Mouse (Mus musculus) T-helper 1 cell (primary cell): Measurements from ENCODE around the gene Ndufaf3.

ENCODE experiments used
- in situ Hi-C: fragments of 300-600 bp; cut with MboI, MseI; formaldehyde crosslinking; loops from one replicate; pipeline ENCODE4 v1.15.1; 2025; ENCODE audit warnings: high pct_unique_total_duplicates

Ndufaf3 gene

DNA sequence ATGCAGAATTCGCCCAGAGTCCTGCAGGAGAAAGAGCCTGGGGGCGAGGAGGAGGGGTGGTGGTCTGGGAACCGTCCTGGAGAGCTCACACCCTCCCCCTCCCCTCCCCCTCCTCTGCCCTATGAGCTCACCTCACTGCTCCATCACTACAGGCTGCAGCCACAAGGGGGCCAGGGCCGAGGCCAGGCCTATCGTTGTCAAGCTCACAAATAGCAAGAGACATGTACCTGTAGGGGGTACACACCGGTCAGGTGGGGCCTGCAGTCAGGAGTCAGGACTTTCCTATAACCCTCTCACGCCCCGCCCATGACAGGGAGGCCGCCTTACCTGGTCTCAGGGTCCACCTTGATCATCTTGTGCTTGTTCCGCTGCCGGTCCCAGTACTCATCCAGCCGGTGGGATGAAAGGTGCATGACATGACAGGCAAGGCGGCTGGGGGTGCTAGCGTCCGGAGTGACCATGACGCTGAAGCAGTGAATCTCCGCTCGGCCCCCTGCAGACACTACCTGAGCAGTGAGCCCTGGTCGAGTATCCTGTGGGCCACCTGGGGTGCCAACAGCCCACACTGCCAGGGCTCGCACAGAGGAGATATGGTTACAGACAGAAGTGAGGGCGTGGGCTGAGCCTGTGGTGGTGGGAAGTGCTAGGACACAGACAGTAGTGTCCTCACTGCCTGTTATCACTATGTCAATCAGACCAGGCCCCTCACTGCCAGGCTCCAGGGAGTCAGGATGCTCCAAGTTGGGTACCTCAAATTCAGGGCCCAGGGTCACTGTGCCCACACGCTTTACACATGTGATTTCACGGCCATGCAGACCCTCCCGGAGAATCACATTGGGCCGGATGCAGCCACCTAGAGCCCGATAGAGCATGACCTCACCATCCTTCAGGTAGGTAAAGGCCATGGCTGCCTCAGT, 6.8 kb upstream of the Ndufaf3 start:
- in situ Hi-C loops = loop anchor here (5.0 kb wide), 1 partner anchor 73 kb away; the partner anchor contains the start of gene Arih2

DNA sequence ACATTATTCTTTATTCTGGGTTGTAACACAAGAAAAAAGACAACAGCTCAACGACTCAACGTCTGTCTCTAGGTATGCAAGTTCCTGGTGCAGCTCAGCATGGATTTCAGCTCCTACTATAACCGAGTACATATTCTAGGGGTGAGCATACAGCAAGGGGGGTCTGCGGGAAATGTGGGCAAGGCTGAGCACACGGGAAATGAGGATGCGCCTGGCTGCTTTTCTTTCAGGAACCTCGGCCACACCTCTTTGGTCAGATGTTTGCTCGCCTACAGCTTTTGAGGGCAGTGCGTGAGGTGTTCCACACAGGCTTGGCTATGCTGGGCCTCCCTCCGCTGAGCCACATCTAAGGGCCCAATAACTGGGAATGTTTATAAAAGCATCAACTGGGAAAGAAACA, 5.1 kb upstream of the Ndufaf3 start:
- in situ Hi-C loops = loop anchor here (5.0 kb wide), 1 partner anchor 75 kb away; the partner anchor contains the start of gene Arih2

DNA sequence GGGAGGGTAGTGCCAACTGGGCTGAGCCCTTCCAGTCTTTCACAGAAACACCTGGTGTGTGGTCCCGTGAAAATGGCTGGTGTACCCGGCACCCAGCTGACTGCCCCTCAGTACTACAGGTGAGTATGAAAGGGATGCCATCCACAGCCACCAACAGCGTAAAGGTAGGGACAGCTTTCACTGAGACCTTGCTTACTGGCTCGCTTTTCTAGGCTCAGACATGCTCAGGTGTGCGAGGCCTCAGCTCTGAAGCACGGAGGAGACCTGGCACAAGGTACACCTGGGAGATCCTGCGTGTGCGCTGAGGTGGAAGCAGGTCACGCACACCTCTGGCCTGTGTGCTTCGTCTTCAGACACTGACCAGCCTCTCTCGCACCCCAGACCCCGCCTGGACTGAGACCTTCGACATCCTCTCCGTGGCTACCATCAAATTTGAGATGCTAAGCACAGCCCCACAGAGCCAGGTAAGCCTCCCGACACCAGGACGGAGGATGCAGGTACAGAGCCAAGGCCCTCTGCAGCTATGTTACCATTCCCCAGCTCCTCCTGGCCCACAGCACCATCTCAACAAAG, 4.3 kb upstream of the Ndufaf3 start:
- in situ Hi-C loops = loop anchor here (5.0 kb wide), 1 partner anchor 76 kb away; the partner anchor contains the start of gene Arih2

DNA sequence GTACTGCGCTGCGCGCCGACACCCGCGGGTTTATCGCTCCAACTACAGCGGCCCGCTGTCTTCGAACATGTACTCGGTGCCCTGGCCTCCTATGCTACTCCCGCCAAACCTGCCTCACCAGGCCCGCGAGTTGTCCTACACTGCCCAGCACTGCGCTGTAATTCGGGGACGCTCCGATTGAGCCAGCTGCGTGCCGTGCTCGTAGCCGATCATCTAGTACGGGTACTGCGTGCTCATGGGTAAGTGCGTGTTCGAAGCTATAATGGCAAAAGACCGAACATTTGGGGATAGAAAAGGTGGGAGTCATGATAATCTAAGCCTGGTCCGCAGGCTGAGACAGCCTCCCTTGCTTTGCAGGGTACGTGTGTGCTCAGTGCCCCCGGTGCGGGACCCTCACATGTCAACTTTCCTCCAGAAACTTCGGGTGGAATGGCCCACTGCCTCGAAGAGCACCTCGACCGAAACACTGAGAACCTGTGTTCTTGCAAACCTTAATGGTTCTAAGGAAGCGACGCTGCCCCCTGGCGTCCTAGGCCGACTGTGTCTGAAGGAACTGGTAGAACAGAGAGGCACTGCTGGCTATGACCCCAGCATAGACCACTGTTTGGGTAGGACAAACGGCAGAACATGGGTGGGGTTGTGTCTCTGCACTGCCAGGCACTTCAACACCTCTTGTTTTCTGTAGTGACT, 3.1 kb upstream of the Ndufaf3 start:
- in situ Hi-C loops = loop anchor here (5.0 kb wide), 1 partner anchor 77 kb away; the partner anchor contains the start of gene Arih2

DNA sequence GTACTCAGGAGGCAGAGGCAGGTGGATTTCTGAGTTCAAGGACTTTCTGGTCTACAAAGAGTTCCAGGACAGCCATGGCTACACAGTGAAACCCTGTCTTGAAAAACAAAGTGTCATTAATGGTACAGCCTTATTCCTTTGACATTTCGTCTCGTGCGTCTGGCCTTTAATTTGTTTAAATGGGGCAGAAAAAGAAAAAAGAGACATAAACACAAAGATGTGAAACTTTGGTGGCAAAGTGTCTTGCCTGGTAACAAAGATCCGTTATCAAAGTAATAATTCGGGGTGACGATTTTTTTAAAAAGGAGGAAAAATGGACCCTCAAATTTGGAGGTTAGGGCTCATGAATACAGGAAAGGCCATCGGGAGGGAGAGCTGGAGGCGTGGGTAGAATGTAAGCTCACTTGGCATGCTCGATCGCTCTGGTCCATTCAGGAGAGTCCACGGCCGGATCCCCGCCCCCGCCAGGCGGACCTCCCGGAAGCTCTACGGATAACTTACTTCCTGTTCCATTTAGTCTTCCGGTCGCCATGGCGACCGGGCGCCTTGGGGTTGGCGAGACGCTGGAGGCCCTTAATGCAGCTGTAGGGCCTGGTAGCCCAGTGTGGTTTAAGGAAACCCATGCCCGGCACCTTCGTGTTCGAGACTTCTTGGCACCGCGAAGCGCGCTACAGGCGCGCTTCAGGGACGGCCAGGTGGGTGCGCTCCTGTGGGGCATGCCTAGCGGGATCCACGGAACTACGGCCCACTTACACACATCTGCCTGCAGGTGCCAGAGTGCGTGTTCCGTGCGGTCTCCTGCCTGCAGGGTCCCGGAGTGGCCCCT, 2.4 kb upstream of the Ndufaf3 start, which contains the start of gene Dalrd3:
Gene Dalrd3, plus strand, starts transcription at position 506 of the 826 bp plus-strand sequence.
- in situ Hi-C loops = loop anchor here (5.0 to 10.0 kb wide), 2 partner anchors 78 to 1305 kb away; partner anchors contain the start of genes Arih2 and Cdc25a

DNA sequence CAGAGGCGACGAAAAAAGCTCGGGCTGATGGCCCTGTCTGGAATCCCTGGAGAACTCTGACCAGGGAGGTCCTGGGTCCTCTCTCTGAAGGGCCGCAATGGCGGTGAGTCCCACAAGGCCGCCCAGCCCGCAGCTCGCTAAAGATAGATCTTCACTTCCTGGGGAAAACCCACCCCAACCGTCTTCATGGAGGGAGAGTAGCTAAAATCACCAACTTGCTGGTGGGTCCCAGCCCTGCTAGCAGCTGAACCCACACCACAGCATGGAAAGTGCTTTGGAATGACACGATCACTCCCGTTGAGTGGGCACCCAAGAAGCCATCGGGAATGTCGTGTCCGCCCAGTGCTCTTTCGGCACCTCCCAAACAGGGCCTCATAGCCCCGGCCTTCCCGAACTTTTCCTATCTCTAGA, 1.3 kb upstream of the Ndufaf3 start:
- in situ Hi-C loops = loop anchor here (10.0 kb wide), 1 partner anchor 1306 kb away; the partner anchor contains the start of gene Cdc25a

DNA sequence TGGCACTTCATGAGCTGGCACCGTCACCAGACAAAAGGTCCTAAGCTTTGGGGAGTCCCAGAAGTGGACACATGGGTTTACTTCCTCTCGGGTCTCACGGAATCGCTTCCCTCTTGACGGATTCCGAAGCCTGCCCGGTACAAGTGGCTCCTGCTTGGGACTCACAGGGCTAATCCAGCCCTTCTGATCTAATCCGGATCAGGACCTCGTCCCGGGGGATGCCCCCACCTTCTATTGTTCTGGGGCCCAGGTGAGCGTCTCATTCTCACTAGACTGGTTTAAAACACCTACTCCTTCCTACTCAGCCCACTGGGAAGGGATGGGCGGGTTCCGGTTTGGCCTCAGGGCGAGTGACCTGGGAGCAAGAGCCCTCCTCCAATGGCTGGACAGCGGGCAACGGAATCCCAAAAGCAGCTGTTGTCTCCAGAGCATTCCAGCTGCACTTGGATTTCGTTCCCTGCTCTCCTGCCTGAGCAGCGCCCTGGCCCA, 741 bp upstream of the Ndufaf3 start:
- in situ Hi-C loops = loop anchor here (10.0 kb wide), 1 partner anchor 1307 kb away; the partner anchor contains the start of gene Cdc25a

DNA sequence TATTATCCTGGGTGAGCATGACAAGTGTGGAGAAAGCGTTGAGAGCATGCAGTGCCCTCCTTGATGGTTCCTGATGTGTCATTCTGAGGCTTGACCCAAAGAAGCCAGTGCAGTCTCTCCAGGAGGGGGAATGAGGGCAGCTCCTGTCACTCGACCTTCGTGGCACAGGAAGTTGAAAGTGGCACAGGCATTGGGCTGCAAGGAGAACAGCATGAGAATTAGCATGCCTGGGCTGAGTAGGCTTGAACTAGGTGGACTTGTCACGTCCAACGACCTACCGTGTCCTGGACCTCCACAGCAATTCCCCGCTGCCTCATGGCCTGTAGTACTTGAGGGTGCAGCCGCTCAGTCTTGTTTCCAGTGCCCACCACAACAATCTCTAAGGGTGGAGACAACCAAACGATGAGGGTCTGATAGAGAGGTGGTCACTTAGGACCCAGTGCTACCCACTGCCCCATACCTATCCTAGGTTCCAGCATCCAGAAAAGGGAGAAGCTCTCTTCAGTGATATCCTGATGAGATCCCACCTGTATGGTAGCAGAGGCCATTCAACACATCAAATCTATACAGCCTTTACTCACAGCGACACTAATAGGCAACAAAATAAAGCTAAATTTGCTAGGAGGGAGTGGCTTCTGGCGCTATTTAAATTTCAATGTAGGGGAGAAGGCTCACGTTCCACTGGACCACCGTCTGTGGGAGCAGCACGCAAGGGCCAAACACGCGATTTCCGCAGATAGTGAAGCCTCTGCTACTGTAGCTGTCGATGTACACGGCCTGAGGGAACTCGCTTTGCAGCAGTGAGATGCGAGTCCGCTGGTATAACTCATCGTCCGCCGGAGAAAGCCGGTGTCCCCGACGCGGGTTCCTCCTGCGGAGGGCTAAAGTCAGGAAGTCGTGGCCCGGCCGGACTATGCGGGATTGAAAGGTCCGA, 1.1 kb downstream of the Ndufaf3 start:
- in situ Hi-C loops = loop anchor here (10.0 kb wide), 1 partner anchor 1309 kb away; the partner anchor contains the start of gene Cdc25a

DNA sequence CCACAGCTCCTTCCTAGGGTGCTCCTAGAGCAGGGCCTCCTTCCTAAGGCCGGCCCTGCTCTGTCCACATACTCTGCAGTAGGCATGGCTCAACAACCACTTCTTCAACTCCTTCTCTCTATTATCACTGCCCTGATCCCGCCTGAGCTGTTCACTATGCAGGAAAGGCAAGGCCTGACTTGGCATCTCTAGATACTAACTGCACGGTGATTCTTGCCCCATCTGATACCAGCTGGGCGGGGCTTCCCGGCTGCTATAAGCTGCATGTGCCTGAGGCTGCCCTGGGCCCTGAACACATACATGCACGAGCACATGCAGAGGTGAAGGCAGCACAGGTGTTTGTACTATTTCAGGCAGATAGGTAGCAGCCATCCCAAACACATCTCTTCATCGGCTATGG, 3.1 kb downstream of the Ndufaf3 start:
- in situ Hi-C loops = loop anchor here (10.0 kb wide), 1 partner anchor 1311 kb away; the partner anchor contains the start of gene Cdc25a

DNA sequence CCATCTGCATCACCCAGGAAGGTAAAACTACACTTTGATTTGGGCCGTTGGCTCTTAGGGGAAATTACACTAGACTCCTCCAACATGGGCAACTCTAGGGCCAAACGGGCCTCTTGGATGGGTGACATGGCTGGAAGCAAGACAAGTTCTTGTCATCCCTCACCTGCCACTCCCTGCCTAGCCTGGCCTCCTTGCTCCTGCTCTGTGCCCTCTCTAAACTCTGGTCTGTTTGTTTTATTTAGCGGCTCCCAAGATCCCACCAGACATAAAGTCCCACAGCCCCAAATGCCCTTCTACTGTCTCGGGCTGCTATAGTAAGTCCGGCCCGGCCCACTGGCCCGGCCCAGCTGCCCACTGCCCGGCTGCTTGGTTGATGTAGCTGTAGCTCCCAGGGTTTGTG, 3.6 kb downstream of the Ndufaf3 start:
- in situ Hi-C loops = loop anchor here (10.0 kb wide), 1 partner anchor 1311 kb away; the partner anchor contains the start of gene Cdc25a

DNA sequence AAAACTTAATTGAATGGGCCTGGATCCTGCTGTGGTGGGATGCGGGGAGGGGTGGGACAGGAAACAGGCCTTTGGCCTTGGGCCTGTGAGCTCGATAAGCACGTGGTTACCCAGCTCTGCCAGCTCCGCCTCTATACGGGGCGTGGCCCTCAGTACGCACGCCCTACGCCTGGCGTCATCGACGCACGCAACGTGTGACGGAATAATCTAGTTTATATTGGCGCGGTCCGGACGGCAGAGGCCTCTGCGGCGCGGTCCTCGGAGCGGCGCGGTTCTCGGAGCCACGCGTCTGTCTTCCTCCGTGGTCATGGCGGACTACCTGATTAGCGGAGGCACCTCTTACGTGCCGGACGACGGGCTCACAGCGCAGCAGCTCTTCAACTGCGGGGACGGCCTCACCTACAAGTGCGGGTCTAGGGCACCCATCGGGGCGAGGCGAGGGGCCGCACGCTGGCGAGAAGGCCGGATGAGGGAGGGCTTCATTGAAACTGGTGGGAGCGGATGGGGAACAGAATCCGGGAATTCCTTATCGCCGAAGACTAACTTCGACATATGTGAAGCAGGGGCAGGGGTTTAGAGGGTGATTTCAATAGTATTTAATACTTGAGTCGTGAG, 6.9 kb downstream of the Ndufaf3 start, which contains the start of gene Impdh2:
Gene Impdh2, plus strand, starts transcription at position 60 of the 615 bp plus-strand sequence.
- in situ Hi-C loops = loop anchor here (10.0 kb wide), 1 partner anchor 1314 kb away; the partner anchor contains the start of gene Cdc25a

DNA sequence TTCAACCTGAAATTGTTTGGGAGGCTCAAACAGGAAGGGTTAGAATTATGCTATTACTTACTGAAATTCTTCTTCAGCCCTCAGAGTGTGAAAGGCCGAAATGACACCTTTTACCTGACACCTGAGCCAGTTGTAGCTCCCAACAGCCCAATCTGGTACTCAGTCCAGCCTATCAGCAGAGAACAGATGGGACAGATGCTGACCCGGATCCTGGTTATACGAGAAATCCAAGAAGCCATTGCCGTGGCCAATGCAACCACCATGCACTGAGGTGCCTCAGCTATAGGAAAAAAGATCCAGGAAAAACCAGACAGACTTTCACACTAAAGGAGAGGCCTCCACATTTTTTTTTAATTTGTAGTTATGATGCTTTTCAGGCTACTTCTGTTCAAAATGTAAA, 8.1 kb downstream of the Ndufaf3 start:
- in situ Hi-C loops = no loop called here

DNA sequence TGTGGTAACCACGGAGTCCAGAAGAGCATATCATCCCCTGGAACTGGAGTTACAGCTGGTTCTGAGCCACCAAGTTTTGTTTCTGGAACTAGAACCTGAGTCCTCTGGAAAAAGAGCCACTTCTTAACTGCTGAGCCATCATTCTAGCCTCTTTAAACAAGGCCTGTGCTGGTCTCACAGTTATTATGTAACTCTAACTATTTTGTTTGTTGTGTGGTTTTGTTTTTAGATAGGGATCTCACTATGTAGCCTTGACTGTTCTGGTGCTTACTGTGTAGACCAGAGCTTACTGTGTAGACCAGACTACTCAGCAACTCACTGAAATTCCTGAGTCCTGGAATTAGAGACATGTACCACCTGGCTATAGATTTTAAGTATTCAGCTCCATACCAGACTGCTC, 20.4 kb downstream of the Ndufaf3 start:
- in situ Hi-C loops = loop anchor here (25.0 kb wide), 1 partner anchor 1165 kb away; the partner anchor contains the start of gene Fbxw18

DNA sequence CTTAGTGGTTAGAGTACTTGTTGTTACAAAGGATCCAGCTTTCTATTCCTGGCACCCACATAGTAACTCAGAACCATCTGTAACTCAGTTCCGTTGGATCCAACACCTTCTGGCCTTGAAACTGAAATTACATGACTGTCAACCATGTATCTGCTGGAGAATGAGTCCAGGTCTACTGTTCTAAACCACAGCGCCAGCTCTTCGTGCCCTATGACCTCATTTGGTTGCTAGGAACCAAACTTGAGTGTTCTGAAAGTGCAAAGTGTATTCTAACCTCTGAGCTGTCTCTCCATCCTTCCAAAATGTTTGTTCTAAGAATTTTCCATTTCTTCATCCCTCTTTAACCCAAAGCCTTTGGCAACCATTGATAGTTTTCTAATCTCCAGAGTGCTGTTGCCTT, 21.2 kb downstream of the Ndufaf3 start:
- in situ Hi-C loops = loop anchor here (25.0 kb wide), 1 partner anchor 1166 kb away; the partner anchor contains the start of gene Fbxw18

DNA sequence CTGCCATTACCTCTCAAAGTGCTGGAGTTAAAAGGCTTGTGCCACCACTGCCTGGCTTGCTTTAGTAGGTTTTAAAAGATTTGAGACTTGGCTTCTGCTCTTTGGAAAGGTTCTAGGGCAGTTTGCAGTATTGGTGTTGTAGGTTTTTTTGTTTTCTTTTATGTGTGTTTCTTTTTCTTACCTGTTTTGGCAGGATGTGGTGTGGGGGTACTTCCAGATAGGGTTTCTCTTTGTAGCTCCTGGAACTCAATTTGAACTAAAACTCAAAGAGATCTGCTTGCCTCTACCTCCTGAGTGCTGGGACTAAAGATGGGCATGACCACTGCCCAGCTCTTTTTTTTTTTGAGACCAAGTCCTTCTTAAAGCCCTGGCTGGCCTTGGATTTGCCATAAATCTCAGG, 26.4 kb downstream of the Ndufaf3 start:
- in situ Hi-C loops = loop anchor here (5.0 to 25.0 kb wide), 2 partner anchors 164 to 1171 kb away; partner anchors contain the start of gene Fbxw18

DNA sequence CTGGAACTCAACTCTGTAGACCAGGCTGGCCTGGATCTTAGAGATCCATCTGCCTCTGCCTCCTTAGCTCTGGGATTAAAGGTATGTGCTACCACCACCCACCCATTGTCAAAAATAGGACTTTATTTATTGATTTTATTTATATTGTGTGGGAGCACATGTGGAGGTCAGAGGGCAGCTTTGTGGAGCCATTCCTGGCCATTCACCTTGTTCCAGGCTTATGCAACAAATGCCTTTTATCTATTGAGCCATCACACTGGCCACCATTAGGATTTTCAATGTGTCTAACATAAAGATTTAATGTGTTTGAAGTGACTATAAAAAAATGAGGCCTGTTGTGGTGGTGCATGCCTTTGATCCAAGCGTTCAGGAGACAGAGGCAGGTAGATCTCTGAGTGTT, 35.7 kb downstream of the Ndufaf3 start:
- in situ Hi-C loops = loop anchor here (10.0 to 25.0 kb wide), 4 partner anchors 767 to 1687 kb away; partner anchors contain the start of gene Fbxw18

DNA sequence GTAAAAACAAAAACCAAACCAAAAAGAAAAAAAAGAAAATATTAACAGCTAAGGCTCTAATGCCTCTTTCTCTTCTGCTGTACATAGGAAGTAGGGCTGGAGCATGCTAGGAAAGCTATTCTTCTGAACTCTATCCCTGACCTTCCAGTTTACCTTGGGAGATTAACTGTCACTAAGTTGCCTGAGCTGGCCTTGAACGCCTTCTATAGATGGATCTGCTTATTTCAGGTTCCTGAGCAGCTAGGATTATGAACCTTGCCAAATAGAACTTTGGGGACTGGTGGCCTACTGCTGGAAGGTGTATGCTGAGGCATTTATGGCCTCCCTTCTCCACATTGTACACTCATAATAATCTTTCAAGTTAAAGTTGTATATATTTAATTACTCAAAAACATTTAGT, 36.3 kb downstream of the Ndufaf3 start:
- in situ Hi-C loops = loop anchor here (10.0 to 25.0 kb wide), 4 partner anchors 766 to 1686 kb away; partner anchors contain the start of gene Fbxw18

DNA sequence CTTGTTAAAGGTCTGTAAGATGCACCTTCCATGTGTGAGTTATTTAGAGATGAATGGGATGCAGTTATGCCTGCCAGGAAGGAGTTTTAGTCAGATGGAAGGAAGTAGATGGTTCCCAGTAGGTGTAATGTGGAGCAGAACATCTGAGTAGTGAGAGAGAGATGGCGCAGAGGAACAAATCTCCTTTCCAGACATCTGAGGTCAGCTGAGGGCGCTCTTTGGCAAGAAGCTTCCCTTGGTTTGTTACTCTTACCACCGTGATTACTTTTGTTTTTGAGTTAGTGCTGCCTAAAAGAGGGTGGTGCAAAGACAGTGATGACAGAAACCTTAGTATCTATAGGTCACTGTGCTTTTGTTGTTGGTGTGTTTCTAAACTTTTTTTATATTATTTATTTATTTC, 41.8 kb downstream of the Ndufaf3 start:
- in situ Hi-C loops = loop anchor here (25.0 kb wide), 1 partner anchor 1187 kb away; the partner anchor contains the start of gene Fbxw18
